Mouse (Mus musculus) neural tube, embryonic 11.5 days (tissue): ENCODE results near the gene Rftn2. TPM values are rescaled to one million over a fixed set of nuclear protein-coding genes. Genes with fewer than 3 reads are reported as not detected.

ENCODE experiments used
- ATAC-seq: fragments of 200-750 bp; cut with Nextera tagmentation; 2 replicates; pipeline ENCODE4 v1.8.0; 2017; ENCODE audit warnings: moderate number of reproducible peaks, mild to moderate bottlenecking, moderate TSS enrichment, moderate library complexity; ENCODE audit not compliant: insufficient read depth, low FRiP score, low TSS enrichment
- DNase-seq: peaks from one replicate; pipeline ENCODE4 v3.0.0-alpha.2; 2015; ENCODE audit warnings: low spot score
- H3K27ac ChIP-seq: fragments of 300-500 bp; sonication (generic); 2 replicates; pipeline ENCODE4 v1.5.1; 2014; ENCODE audit warnings: low read depth, mild to moderate bottlenecking, low read length
- H3K27me3 ChIP-seq: fragments of 300-500 bp; sonication (generic); 2 replicates; pipeline ENCODE4 v1.6.1; 2014; ENCODE audit warnings: mild to moderate bottlenecking, low read length, mixed read lengths; ENCODE audit not compliant: control insufficient read depth, insufficient read depth
- H3K36me3 ChIP-seq: fragments of 300-500 bp; sonication (generic); 2 replicates; pipeline ENCODE4 v1.6.1; 2014; ENCODE audit warnings: mild to moderate bottlenecking, low read length, moderate library complexity, mixed read lengths; ENCODE audit not compliant: control insufficient read depth, insufficient read depth
- H3K4me1 ChIP-seq: fragments of 300-500 bp; sonication (generic); 2 replicates; pipeline ENCODE4 v1.6.1; 2014; ENCODE audit warnings: low read length, mixed read lengths; ENCODE audit not compliant: control insufficient read depth, insufficient read depth
- H3K4me2 ChIP-seq: fragments of 300-500 bp; sonication (generic); 2 replicates; pipeline ENCODE4 v1.6.1; 2014; ENCODE audit warnings: low read depth, mild to moderate bottlenecking, moderate library complexity
- H3K4me3 ChIP-seq: fragments of 300-500 bp; sonication (generic); 2 replicates; pipeline ENCODE4 v1.5.1; 2014; ENCODE audit warnings: low read depth, low read length
- H3K9ac ChIP-seq: fragments of 300-500 bp; sonication (generic); 2 replicates; pipeline ENCODE4 v1.6.1; 2014; ENCODE audit warnings: mild to moderate bottlenecking, low read length
- H3K9me3 ChIP-seq: fragments of 300-500 bp; sonication (generic); 2 replicates; pipeline ENCODE4 v1.6.1; 2016; ENCODE audit warnings: low read length; ENCODE audit not compliant: control insufficient read depth
- WGBS: fragments of 180-500 bp; shearing (Covaris S2); extraction: QIAGEN DNeasy Blood & Tissue Kit; methylation state at CpG from one replicate; pipeline ENCODE4 v1.1.7; 2014; 5-methylcytosine and 5-hydroxymethylcytosine counted together
- polyA plus RNA-seq: library from polyadenylated mRNA; unstranded; fragments of >200 nt; fragmentation: Nextera tagmentation; extraction: Ambion mirVana; gene quantifications from 2 replicates; pipeline ENCODE4 v1.2.1, GENCODE M21; 2014

The Rftn2 gene
- polyA plus RNA-seq, 1 experiment from 2014 or later: 12.3 TPM

- Histone ChIP-seq H3K9ac (no peak overlapping the region), H3K27ac (no peak overlapping the region), H3K36me3 (peaks cover 2% of the 10 kb centered on the region), H3K4me2 (no peak overlapping the region), H3K27me3 (no peaks in the 10 kb centered on the region), H3K9me3 (no peaks in the 10 kb centered on the region), H3K4me1 (no peaks in the 10 kb centered on the region), H3K4me3 (no peak overlapping the region)
- ATAC-seq: no peak
- DNase-seq: no peak
- 91% methylated on average over 4 of the region's 4 CpGs for WGBS
Measured at GRCm38 (mm10) chr1:55157329-55157728, 69.3 kb downstream of the Rftn2 start.

- H3K36me3 ChIP-seq: peaks cover 4% of the 10 kb centered on the region
Measured at GRCm38 (mm10) chr1:55145556-55145955, 81.0 kb downstream of the Rftn2 start.

GRCm38 (mm10) chr1:55144338-55144737 lies 82.2 kb downstream of the Rftn2 start:
- peaks cover 3% of the 10 kb centered on the region for H3K36me3 ChIP-seq
- no peak for ATAC-seq
- DNase-seq: no peak

More at GRCm38 (mm10) chr1:55145556-55145955, 81.0 kb downstream of the Rftn2 start:
- no peak overlapping the region for H3K9ac ChIP-seq
- H3K27ac ChIP-seq: no peak overlapping the region
- no peak overlapping the region for H3K4me2 ChIP-seq
- ATAC-seq: no peak
- 96% methylated on average over 7 of the region's 7 CpGs for WGBS
- no peaks in the 10 kb centered on the region for H3K27me3 ChIP-seq
- DNase-seq: no peak
- no peaks in the 10 kb centered on the region for H3K4me1 ChIP-seq
- H3K9me3 ChIP-seq: no peaks in the 10 kb centered on the region
- H3K4me3 ChIP-seq: no peak overlapping the region

GRCm38 (mm10) chr1:55135846-55136245 lies 90.7 kb downstream of the Rftn2 start:
- Histone ChIP-seq H3K4me1 (peaks cover 11% of the 10 kb centered on the region; the same call in 1 of the 2 replicates), H3K27me3 (no peaks in the 10 kb centered on the region), H3K9ac (no peak overlapping the region), H3K9me3 (no peaks in the 10 kb centered on the region), H3K4me3 (no peak overlapping the region), H3K4me2 (no peak overlapping the region), H3K27ac (no peak overlapping the region), H3K36me3 (peaks cover 2% of the 10 kb centered on the region; the same call in 1 of the 2 replicates)
- WGBS: 94% methylated on average over 1 of the region's 1 CpGs
- ATAC-seq (no peak), DNase-seq (no peak)

More at GRCm38 (mm10) chr1:55144338-55144737, 82.2 kb downstream of the Rftn2 start:
- no peaks in the 10 kb centered on the region for H3K9me3 ChIP-seq
- no peaks in the 10 kb centered on the region for H3K27me3 ChIP-seq
- H3K27ac ChIP-seq: no peak overlapping the region
- H3K4me1 ChIP-seq: no peaks in the 10 kb centered on the region
- no peak overlapping the region for H3K9ac ChIP-seq
- 97% methylated on average over 4 of the region's 4 CpGs for WGBS
- H3K4me2 ChIP-seq: no peak overlapping the region
- H3K4me3 ChIP-seq: no peak overlapping the region

- Histone ChIP-seq H3K27ac (no peak overlapping the region), H3K4me3 (no peak overlapping the region), H3K4me2 (no peak overlapping the region), H3K9me3 (no peaks in the 10 kb centered on the region), H3K4me1 (peaks cover 11% of the 10 kb centered on the region; the same call in 1 of the 2 replicates), H3K9ac (no peak overlapping the region), H3K27me3 (no peaks in the 10 kb centered on the region), H3K36me3 (peaks cover 2% of the 10 kb centered on the region; the same call in 1 of the 2 replicates)
- DNase-seq (no peak), ATAC-seq (no peak)
- WGBS: 99% methylated on average over 3 of the region's 3 CpGs
Measured at GRCm38 (mm10) chr1:55134301-55134700, 92.3 kb downstream of the Rftn2 start.

GRCm38 (mm10) chr1:55133173-55133572 lies 93.4 kb downstream of the Rftn2 start:
- no peaks in the 10 kb centered on the region for H3K9me3 ChIP-seq
- no peak for ATAC-seq
- no peak overlapping the region for H3K4me2 ChIP-seq
- H3K27me3 ChIP-seq: no peaks in the 10 kb centered on the region
- no peak overlapping the region for H3K9ac ChIP-seq
- DNase-seq: no peak
- H3K4me1 ChIP-seq: peaks cover 11% of the 10 kb centered on the region; the same call in 1 of the 2 replicates
- no peak overlapping the region for H3K4me3 ChIP-seq
- peaks cover 2% of the 10 kb centered on the region; the same call in 1 of the 2 replicates for H3K36me3 ChIP-seq
- WGBS: 75% methylated on average over 2 of the region's 2 CpGs
- no peak overlapping the region for H3K27ac ChIP-seq

- 79% methylated on average over 4 of the region's 4 CpGs for WGBS
- Histone ChIP-seq H3K9ac (peak overlapping the region; percentile 96), H3K4me2 (peak overlapping the region; percentile 79), H3K4me1 (peaks cover 11% of the 10 kb centered on the region; the same call in 1 of the 2 replicates), H3K36me3 (no peaks in the 10 kb centered on the region), H3K4me3 (peak overlapping the region; percentile 97), H3K9me3 (no peaks in the 10 kb centered on the region), H3K27ac (no peak overlapping the region), H3K27me3 (no peaks in the 10 kb centered on the region)
- no peak for ATAC-seq
- DNase-seq: no peak
Measured at GRCm38 (mm10) chr1:55132308-55132707, 94.3 kb downstream of the Rftn2 start.

- DNase-seq: no peak
- Histone ChIP-seq H3K9ac (peak overlapping the region; percentile 96), H3K4me1 (peaks cover 11% of the 10 kb centered on the region; the same call in 1 of the 2 replicates), H3K27ac (peak overlapping the region; percentile 98), H3K27me3 (no peaks in the 10 kb centered on the region), H3K4me2 (peak overlapping the region; percentile 79), H3K4me3 (peak overlapping the region; percentile 97), H3K36me3 (no peaks in the 10 kb centered on the region), H3K9me3 (no peaks in the 10 kb centered on the region)
- ATAC-seq: no peak; the same call in none of the 2 replicates
- WGBS: under 1% methylated on average over 47 of the region's 47 CpGs
Measured at GRCm38 (mm10) chr1:55131424-55132014, 95.1 kb downstream of the Rftn2 start.

- Histone ChIP-seq H3K4me1 (peaks cover 11% of the 10 kb centered on the region; the same call in 1 of the 2 replicates), H3K27ac (peak within 1 kb of the TSS; percentile 98), H3K4me2 (peak within 1 kb of the TSS; percentile 79), H3K4me3 (peak within 1 kb of the TSS; percentile 97), H3K27me3 (no peaks in the 10 kb centered on the region), H3K9ac (peak within 1 kb of the TSS; percentile 96), H3K9me3 (no peaks in the 10 kb centered on the region), H3K36me3 (no peaks in the 10 kb centered on the region)
- ATAC-seq (peak; percentile 98), DNase-seq (peak; percentile 96)
- WGBS: 1% methylated on average over 35 of the region's 42 CpGs
Measured at GRCm38 (mm10) chr1:55130943-55131401, 95.6 kb downstream of the Rftn2 start, which contains the start of gene Mob4. TSS of gene Mob4 (plus strand) at chr1:55131231.
